Mouse (Mus musculus): ENCODE results near the gene Kcnd3. TPM values are rescaled to one million over a fixed set of nuclear protein-coding genes. Genes with fewer than 3 reads are reported as not detected.

The Kcnd3 gene
- polyA plus RNA-seq, 1 experiment = 0.58 TPM

GRCm38 (mm10) chr3:105710246-105710645, 258.1 kb downstream of the Kcnd3 start:
- TF ChIP-seq POLR2A (IDR thresholded peaks at IDR 0.05; ENCODE audit: control insufficient read depth, extremely low read depth, insufficient read depth, low read length, poor library complexity) (no peak), CTCF (IDR thresholded peaks at IDR 0.05; ENCODE audit: borderline replicate concordance, control insufficient read depth, extremely low read depth, insufficient read depth, low read length, poor library complexity) (no peak)
- Histone ChIP-seq H3K27me3 (ENCODE audit: control insufficient read depth, insufficient read depth, low read length) (no peaks in the 10 kb centered on the region), H3K27ac (ENCODE audit: control insufficient read depth, insufficient read depth, low read length) (no peak overlapping the region), H3K4me1 (replicated peaks; ENCODE audit: control insufficient read depth, insufficient read depth, low read length) (peaks cover 7% of the 10 kb centered on the region), H3K4me3 (ENCODE audit: control insufficient read depth, insufficient read depth, low read length) (no peak overlapping the region), H3K36me3 (ENCODE audit: control insufficient read depth, insufficient read depth, low read length) (no peaks in the 10 kb centered on the region)
- DNase-seq = no peak
- 90% methylated on average over 6 of the region's 6 CpGs for WGBS

- Histone ChIP-seq H3K36me3 (ENCODE audit: control insufficient read depth, insufficient read depth, low read length) (no peaks in the 10 kb centered on the region; the same call in 1 of the 2 replicates), H3K4me1 (replicated peaks; ENCODE audit: control insufficient read depth, insufficient read depth, low read length) (no peaks in the 10 kb centered on the region), H3K27ac (ENCODE audit: control insufficient read depth, insufficient read depth, low read length) (no peak overlapping the region), H3K27me3 (ENCODE audit: control insufficient read depth, insufficient read depth, low read length) (no peaks in the 10 kb centered on the region), H3K4me3 (ENCODE audit: control insufficient read depth, insufficient read depth, low read length) (no peak overlapping the region)
- 89% methylated on average over 7 of the region's 7 CpGs for WGBS
- DNase-seq = no peak
- no peak for TF ChIP-seq POLR2A (IDR thresholded peaks at IDR 0.05; ENCODE audit: control insufficient read depth, extremely low read depth, insufficient read depth, low read length, poor library complexity)
- no peak for TF ChIP-seq CTCF (IDR thresholded peaks at IDR 0.05; ENCODE audit: borderline replicate concordance, control insufficient read depth, extremely low read depth, insufficient read depth, low read length, poor library complexity)
Observed at GRCm38 (mm10) chr3:105711741-105712140, 259.6 kb downstream of the Kcnd3 start.

GRCm38 (mm10) chr3:105712827-105713226, 260.7 kb downstream of the Kcnd3 start:
- Histone ChIP-seq H3K36me3 (ENCODE audit: control insufficient read depth, insufficient read depth, low read length) (no peaks in the 10 kb centered on the region; the same call in 1 of the 2 replicates), H3K27me3 (ENCODE audit: control insufficient read depth, insufficient read depth, low read length) (no peaks in the 10 kb centered on the region), H3K4me3 (ENCODE audit: control insufficient read depth, insufficient read depth, low read length) (no peak overlapping the region), H3K27ac (ENCODE audit: control insufficient read depth, insufficient read depth, low read length) (no peak overlapping the region), H3K4me1 (replicated peaks; ENCODE audit: control insufficient read depth, insufficient read depth, low read length) (no peaks in the 10 kb centered on the region)
- no peak for TF ChIP-seq POLR2A (IDR thresholded peaks at IDR 0.05; ENCODE audit: control insufficient read depth, extremely low read depth, insufficient read depth, low read length, poor library complexity)
- TF ChIP-seq CTCF (IDR thresholded peaks at IDR 0.05; ENCODE audit: borderline replicate concordance, control insufficient read depth, extremely low read depth, insufficient read depth, low read length, poor library complexity) = no peak
- no peak for DNase-seq

GRCm38 (mm10) chr3:105714091-105714819, 262.1 kb downstream of the Kcnd3 start:
- Histone ChIP-seq H3K36me3 (ENCODE audit: control insufficient read depth, insufficient read depth, low read length) (no peaks in the 10 kb centered on the region; the same call in 1 of the 2 replicates), H3K27ac (ENCODE audit: control insufficient read depth, insufficient read depth, low read length) (no peak overlapping the region), H3K4me1 (replicated peaks; ENCODE audit: control insufficient read depth, insufficient read depth, low read length) (no peaks in the 10 kb centered on the region), H3K4me3 (ENCODE audit: control insufficient read depth, insufficient read depth, low read length) (no peak overlapping the region), H3K27me3 (ENCODE audit: control insufficient read depth, insufficient read depth, low read length) (no peaks in the 10 kb centered on the region)
- TF ChIP-seq CTCF (IDR thresholded peaks at IDR 0.05; ENCODE audit: borderline replicate concordance, control insufficient read depth, extremely low read depth, insufficient read depth, low read length, poor library complexity) = no peak
- TF ChIP-seq POLR2A (IDR thresholded peaks at IDR 0.05; ENCODE audit: control insufficient read depth, extremely low read depth, insufficient read depth, low read length, poor library complexity) = no peak
- DNase-seq = no peak
- 88% methylated on average over 8 of the region's 8 CpGs for WGBS

GRCm38 (mm10) chr3:105714820-105715167, 262.7 kb downstream of the Kcnd3 start:
- TF ChIP-seq POLR2A (IDR thresholded peaks at IDR 0.05; ENCODE audit: control insufficient read depth, extremely low read depth, insufficient read depth, low read length, poor library complexity) = no peak
- TF ChIP-seq CTCF (IDR thresholded peaks at IDR 0.05; ENCODE audit: borderline replicate concordance, control insufficient read depth, extremely low read depth, insufficient read depth, low read length, poor library complexity) = no peak
- Histone ChIP-seq H3K4me3 (ENCODE audit: control insufficient read depth, insufficient read depth, low read length) (no peak overlapping the region), H3K36me3 (ENCODE audit: control insufficient read depth, insufficient read depth, low read length) (no peaks in the 10 kb centered on the region; the same call in 1 of the 2 replicates), H3K27ac (ENCODE audit: control insufficient read depth, insufficient read depth, low read length) (no peak overlapping the region), H3K4me1 (replicated peaks; ENCODE audit: control insufficient read depth, insufficient read depth, low read length) (no peaks in the 10 kb centered on the region), H3K27me3 (ENCODE audit: control insufficient read depth, insufficient read depth, low read length) (no peaks in the 10 kb centered on the region)
- no peak for DNase-seq

- Histone ChIP-seq H3K27me3 (ENCODE audit: control insufficient read depth, insufficient read depth, low read length) (no peaks in the 10 kb centered on the region), H3K27ac (ENCODE audit: control insufficient read depth, insufficient read depth, low read length) (no peak overlapping the region), H3K4me3 (ENCODE audit: control insufficient read depth, insufficient read depth, low read length) (no peak overlapping the region), H3K36me3 (ENCODE audit: control insufficient read depth, insufficient read depth, low read length) (no peaks in the 10 kb centered on the region; the same call in 1 of the 2 replicates), H3K4me1 (replicated peaks; ENCODE audit: control insufficient read depth, insufficient read depth, low read length) (no peaks in the 10 kb centered on the region)
- TF ChIP-seq CTCF (IDR thresholded peaks at IDR 0.05; ENCODE audit: borderline replicate concordance, control insufficient read depth, extremely low read depth, insufficient read depth, low read length, poor library complexity) = no peak
- TF ChIP-seq POLR2A (IDR thresholded peaks at IDR 0.05; ENCODE audit: control insufficient read depth, extremely low read depth, insufficient read depth, low read length, poor library complexity) = no peak
- 94% methylated on average over 18 of the region's 18 CpGs for WGBS
- no peak for DNase-seq
Observed at GRCm38 (mm10) chr3:105716353-105717000, 264.3 kb downstream of the Kcnd3 start.

All from thymus, adult 2 months (tissue).